Mouse (Mus musculus) bone marrow, adult 2 months (tissue): ENCODE data around the gene Doc2a. TPM values are rescaled to one million over a fixed set of nuclear protein-coding genes. Genes with fewer than 3 reads are reported as not detected.

Experiments used
- H3K27ac ChIP-seq: fragments of 200-500 bp; 2 replicates; pipeline ENCODE4 v1.5.1; 2012; ENCODE audit warnings: low read depth, mild to moderate bottlenecking, control low read depth, inconsistent platforms, low read length; ENCODE audit not compliant: control insufficient read depth, poor library complexity, insufficient read depth
- H3K4me1 ChIP-seq: fragments of 200-500 bp; 2 replicates; pipeline ENCODE4 v1.6.1; 2011; ENCODE audit warnings: low read length; ENCODE audit not compliant: control insufficient read depth, insufficient read depth
- H3K4me3 ChIP-seq: fragments of 200-500 bp; replicated peaks from 2 replicates; pipeline ENCODE3; 2011; ENCODE audit warnings: mild to moderate bottlenecking, low read depth, low read length, control low read depth; ENCODE audit not compliant: control insufficient read depth
- CTCF ChIP-seq: fragments of 200-500 bp; IDR thresholded peaks from 2 replicates; pipeline ENCODE4 v1.5.1; 2011; ENCODE audit warnings: low read length, control low read depth; ENCODE audit not compliant: control insufficient read depth, insufficient read depth
- POLR2A ChIP-seq: fragments of 200-500 bp; IDR thresholded peaks from 2 replicates; pipeline ENCODE4 v1.6.1; 2011; ENCODE audit warnings: low read depth, mild to moderate bottlenecking, control low read depth, low read length, borderline replicate concordance; ENCODE audit not compliant: control insufficient read depth
- WGBS: fragments of 180-500 bp; shearing (Covaris S2); methylation state at CpG from one replicate; pipeline ENCODE4 v1.1.7; 2018; 5-methylcytosine and 5-hydroxymethylcytosine counted together
- polyA plus RNA-seq: library from polyadenylated mRNA; stranded (reverse); fragments of >200 nt; gene quantifications from 2 replicates; pipeline ENCODE4 v1.2.4, GENCODE M21; 2011; ENCODE audit warnings: low replicate concordance; ENCODE audit not compliant: missing spikeins, insufficient read depth, insufficient read length

Gene Doc2a
- polyA plus RNA-seq, 1 experiment: not detected

GRCm38 (mm10) chr7:126821835-126822511 is 25.2 kb upstream of the Doc2a start:
- Histone ChIP-seq H3K4me1 (no peaks in the 10 kb centered on the region), H3K27ac (no peak overlapping the region), H3K4me3 (no peak overlapping the region)
- TF ChIP-seq CTCF (peak; percentile 98), POLR2A (no peak)
- WGBS: 21% methylated on average over 7 of the region's 7 CpGs

- Histone ChIP-seq H3K4me1 (no peaks in the 10 kb centered on the region), H3K4me3 (no peak overlapping the region), H3K27ac (no peak overlapping the region)
- 71% methylated on average over 9 of the region's 9 CpGs for WGBS
- TF ChIP-seq POLR2A (no peak), CTCF (no peak)
Observed at GRCm38 (mm10) chr7:126822741-126823140, 24.5 kb upstream of the Doc2a start.

GRCm38 (mm10) chr7:126823202-126823711 is 24.0 kb upstream of the Doc2a start:
- WGBS: 6% methylated on average over 17 of the region's 19 CpGs
- no peak overlapping the region for H3K27ac ChIP-seq
- no peaks in the 10 kb centered on the region for H3K4me1 ChIP-seq
- TF ChIP-seq POLR2A: no peak
- TF ChIP-seq CTCF: no peak
- no peak overlapping the region for H3K4me3 ChIP-seq

- Histone ChIP-seq H3K27ac (no peak overlapping the region), H3K4me3 (no peak overlapping the region), H3K4me1 (no peaks in the 10 kb centered on the region)
- TF ChIP-seq POLR2A (no peak), CTCF (no peak)
- 33% methylated on average over 10 of the region's 10 CpGs for WGBS
Observed at GRCm38 (mm10) chr7:126823940-126824339, 23.3 kb upstream of the Doc2a start.

GRCm38 (mm10) chr7:126825403-126825802 is 21.8 kb upstream of the Doc2a start:
- TF ChIP-seq POLR2A: no peak
- no peak for TF ChIP-seq CTCF

GRCm38 (mm10) chr7:126825952-126826351 is 21.3 kb upstream of the Doc2a start:
- 69% methylated on average over 5 of the region's 5 CpGs for WGBS
- no peak for TF ChIP-seq CTCF
- no peak for TF ChIP-seq POLR2A
- Histone ChIP-seq H3K27ac (no peak overlapping the region), H3K4me1 (no peaks in the 10 kb centered on the region), H3K4me3 (no peak overlapping the region)

More at GRCm38 (mm10) chr7:126825403-126825802, 21.8 kb upstream of the Doc2a start:
- no peak overlapping the region for H3K27ac ChIP-seq
- no peak overlapping the region for H3K4me3 ChIP-seq
- no peaks in the 10 kb centered on the region for H3K4me1 ChIP-seq
- WGBS: 24% methylated on average over 8 of the region's 8 CpGs

- WGBS: 61% methylated on average over 5 of the region's 5 CpGs
- H3K4me3 ChIP-seq: peak within 1 kb of the TSS; percentile 14
- H3K4me1 ChIP-seq: no peaks in the 10 kb centered on the region
- TF ChIP-seq POLR2A (no peak), CTCF (no peak)
- H3K27ac ChIP-seq: no peak within 1 kb of the TSS
Observed at GRCm38 (mm10) chr7:126831539-126831938, 15.7 kb upstream of the Doc2a start, which contains the start of gene 4930451I11Rik. 4930451I11Rik (minus strand) TSS chr7:126831639.

- peak overlapping the region; percentile 14 for H3K4me3 ChIP-seq
- no peaks in the 10 kb centered on the region for H3K4me1 ChIP-seq
- H3K27ac ChIP-seq: no peak overlapping the region
- no peak for TF ChIP-seq POLR2A
- TF ChIP-seq CTCF: peak; percentile 87
- WGBS: 2% methylated on average over 21 of the region's 21 CpGs
Observed at GRCm38 (mm10) chr7:126832036-126832598, 15.1 kb upstream of the Doc2a start.

GRCm38 (mm10) chr7:126833294-126833693 is 13.9 kb upstream of the Doc2a start:
- 86% methylated on average over 1 of the region's 1 CpGs for WGBS
- no peak overlapping the region for H3K27ac ChIP-seq
- H3K4me1 ChIP-seq: no peaks in the 10 kb centered on the region
- TF ChIP-seq CTCF: no peak
- H3K4me3 ChIP-seq: no peak overlapping the region
